Mouse (Mus musculus) cerebellum, adult 9-11 months (tissue): ENCODE results near the gene Disp1.

Source experiments
- DNase-seq: peaks from one replicate; pipeline ENCODE4 v3.0.0; 2022

Disp1 gene

DNA sequence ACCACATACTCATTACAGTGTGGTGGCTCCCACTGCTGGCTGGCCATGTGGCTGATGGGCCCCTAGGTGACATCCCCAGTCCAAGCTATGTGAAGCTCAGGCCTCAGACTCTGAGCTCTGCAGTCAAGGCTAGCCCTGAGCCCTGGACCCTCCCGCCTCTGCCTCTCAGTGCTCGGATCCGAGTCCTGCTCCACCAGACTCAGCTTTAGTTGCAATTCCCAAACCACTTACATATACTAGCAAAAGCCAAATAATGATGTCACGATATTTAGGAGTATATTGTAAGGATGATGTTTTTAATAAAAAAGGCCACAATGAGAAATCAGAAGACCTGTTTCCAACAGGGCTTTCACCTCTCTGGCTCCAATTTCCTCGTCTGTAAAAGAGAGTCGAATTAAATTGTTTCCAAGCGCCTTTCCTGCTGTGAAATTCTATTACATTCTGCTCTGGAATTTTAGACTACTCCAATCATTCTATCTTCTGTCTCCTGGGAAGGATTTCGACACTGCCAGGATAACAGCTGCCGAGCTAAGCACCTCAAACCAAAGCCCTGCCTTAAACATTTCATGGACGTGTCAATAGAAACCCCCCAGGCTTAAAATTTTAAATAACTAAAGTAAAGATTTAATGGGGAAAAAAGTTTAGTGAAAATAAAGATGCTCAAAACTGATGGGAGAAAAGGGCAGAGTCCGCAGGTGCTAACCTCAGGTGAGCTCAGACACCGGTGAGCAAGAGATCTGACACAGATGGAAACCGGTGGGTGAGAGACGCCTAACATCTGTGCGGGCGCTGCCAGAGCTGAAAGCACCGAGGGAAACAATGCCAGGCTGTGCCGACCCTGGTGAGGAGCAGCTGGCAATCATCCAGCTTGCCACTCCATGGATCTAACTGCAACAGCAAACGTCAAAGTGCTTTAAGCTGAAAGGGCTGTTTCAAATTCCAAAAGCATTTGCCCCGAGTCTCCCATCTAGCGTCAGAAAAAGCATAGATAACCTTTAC lies 103.2 kb downstream of the Disp1 start:
- DNase-seq = no peak

- no peak for DNase-seq
These were observed 104.1 kb downstream of the Disp1 start for GRCm38 (mm10) chr1:183116946-183117826.

GRCm38 (mm10) chr1:183116441-183116840 lies 104.9 kb downstream of the Disp1 start:
- DNase-seq = no peak

- DNase-seq = no peak
These were observed 106.2 kb downstream of the Disp1 start for GRCm38 (mm10) chr1:183115076-183115475.

GRCm38 (mm10) chr1:183114554-183114953 lies 106.8 kb downstream of the Disp1 start:
- no peak for DNase-seq

GRCm38 (mm10) chr1:183113546-183113945 lies 107.8 kb downstream of the Disp1 start:
- no peak for DNase-seq

- no peak for DNase-seq
These were observed 113.8 kb downstream of the Disp1 start for GRCm38 (mm10) chr1:183107476-183107875.

DNA sequence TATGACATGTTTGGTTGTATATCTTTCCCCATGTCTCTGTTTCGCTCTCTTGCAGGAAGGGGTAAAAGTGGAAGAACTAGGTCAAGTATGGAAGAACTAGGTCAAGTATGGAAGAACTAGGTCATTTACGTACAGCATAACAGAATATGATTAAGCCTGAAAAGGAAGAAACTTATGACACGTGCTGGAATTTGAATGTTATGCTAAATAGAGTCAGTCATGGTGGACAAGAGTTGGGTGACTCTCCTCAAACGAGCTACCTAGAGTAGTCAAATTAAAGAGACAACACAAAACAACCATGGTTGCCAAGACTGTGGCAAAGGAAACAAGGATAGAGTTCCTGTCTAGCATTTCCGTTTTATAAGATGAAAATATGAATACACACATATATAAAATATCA lies 116.6 kb downstream of the Disp1 start:
- no peak for DNase-seq

- DNase-seq = no peak
These were observed 118.5 kb downstream of the Disp1 start for GRCm38 (mm10) chr1:183102775-183103174.

DNA sequence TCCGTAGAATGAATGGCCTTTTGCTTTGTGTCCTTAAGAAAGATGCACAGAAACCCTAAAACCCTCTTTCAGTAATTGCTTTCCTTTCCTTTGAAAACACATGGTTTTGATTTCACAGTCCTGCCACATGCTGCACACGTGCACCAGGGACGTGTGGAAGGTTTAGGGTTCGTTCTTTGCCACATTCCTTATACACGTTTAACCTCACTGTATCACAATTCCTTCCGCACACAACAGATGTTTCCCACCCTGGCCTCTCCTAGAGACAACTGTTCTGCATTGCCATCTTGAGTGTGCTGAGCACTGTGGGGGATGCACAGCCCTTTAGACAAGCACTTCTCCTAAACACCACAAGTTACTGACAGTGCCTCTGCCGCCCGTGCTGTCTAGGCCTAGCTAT lies 119.2 kb downstream of the Disp1 start:
- DNase-seq = no peak

GRCm38 (mm10) chr1:183101371-183101770 lies 120.0 kb downstream of the Disp1 start:
- DNase-seq = no peak

GRCm38 (mm10) chr1:183100245-183100644 lies 121.1 kb downstream of the Disp1 start:
- no peak for DNase-seq

GRCm38 (mm10) chr1:183099686-183100085 lies 121.6 kb downstream of the Disp1 start:
- DNase-seq = no peak

DNA sequence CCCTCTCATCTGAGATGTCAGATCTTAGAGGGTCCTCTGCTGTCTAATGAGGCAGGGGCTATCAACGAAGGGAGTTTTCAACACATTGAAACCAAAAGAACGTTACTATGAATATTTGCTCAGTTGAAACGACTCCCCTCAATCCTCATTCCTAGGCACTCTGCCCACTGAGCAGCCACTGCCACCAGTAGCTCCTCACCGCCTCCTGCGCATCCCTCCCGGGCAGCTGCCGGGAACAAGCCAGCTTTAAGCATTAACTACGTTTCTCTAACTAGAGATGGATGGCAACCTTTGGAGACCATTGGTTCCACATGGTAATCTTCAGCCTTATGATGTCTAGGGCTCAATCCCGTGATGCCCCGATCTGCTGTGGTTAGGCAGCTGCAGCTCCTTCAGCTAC lies 123.7 kb downstream of the Disp1 start:
- DNase-seq = no peak

GRCm38 (mm10) chr1:183095454-183096088 lies 125.8 kb downstream of the Disp1 start:
- no peak for DNase-seq

GRCm38 (mm10) chr1:183092296-183092695 lies 129.0 kb downstream of the Disp1 start:
- no peak for DNase-seq

- no peak for DNase-seq
These were observed 130.1 kb downstream of the Disp1 start for GRCm38 (mm10) chr1:183091203-183091602.

DNA sequence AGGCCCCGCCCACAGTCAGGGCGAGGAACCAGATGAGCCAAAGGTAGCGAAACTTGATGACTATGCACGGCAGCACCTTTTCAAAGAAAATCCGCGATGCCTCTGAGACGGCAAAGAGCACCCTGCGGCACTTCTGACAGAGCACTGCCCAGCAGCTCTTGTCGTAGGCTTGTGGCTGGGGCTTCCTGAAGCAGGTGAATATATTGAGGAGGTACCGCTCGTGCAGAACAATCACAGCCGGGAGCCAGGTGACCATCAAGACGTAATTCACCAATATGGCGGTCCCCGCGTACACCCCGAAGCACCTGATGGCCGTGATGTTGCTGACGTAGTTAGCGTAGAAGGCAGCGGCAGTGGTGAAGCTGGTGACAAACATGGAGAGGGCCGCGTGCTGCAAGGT lies 132.7 kb downstream of the Disp1 start:
- DNase-seq = no peak

DNA sequence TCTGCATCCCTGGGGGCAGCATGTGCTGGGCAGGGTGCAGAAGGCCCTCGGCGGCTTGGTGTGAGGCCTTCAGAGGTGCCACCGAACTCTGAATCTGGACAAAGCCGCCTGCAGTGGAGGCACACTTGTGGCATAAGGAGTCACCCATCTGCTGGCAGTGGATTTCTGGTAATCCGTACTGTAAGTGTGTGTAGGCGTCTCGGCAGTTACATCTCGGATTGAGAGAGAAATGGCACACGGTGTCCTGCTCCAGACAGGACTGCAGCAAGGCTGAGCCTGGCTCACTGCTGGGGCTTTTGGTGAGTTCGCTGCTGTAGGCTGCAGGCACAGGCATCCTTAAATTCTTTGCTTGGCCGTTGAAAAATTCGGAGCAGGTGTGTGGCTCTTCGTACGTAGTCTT lies 134.5 kb downstream of the Disp1 start:
- DNase-seq = no peak

DNA sequence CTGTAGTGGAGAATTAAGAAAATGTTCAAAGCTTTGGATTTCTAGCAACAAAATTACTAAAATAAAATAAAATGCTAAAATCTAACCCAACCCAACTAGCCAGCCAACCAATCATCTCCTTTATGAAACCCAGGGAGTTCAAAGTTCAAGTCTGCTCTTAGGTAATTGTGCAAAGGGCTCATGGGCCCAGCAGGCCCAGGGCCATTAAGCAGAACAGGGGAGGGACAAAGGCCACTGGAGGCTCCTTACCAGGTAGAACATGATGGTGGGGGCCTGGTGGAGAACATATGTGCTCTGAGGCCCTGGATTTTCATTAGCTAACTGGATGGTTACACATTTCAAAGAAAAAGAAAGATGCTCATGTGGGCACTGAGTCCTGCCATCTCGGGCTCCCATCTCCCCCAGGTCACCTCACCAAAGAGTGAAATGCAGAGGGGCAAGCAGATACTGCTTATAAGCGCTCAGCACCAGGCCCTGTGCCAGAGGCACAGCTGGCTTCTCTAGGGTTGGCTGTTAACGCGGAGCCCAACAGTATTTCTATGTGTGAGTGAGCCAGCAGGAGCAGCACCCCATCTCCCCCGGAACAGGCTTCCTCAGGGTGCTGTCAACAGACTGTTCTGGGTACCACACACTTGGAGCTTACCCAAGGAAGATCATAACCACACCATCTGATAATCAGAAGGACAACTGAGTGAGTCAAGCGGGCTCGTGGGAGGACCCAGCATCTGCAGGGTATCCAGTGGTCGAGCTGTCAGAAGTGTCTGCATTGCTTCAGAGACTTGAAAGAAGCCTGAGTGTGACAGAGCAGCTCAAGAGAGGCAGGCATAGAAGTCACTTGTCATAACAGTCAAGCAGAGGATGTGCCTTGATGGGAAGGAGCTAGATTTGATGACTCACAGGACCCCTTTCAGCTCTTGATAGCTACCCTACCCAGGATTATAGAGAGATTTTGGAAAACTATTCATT lies 137.0 kb downstream of the Disp1 start:
- no peak for DNase-seq

DNA sequence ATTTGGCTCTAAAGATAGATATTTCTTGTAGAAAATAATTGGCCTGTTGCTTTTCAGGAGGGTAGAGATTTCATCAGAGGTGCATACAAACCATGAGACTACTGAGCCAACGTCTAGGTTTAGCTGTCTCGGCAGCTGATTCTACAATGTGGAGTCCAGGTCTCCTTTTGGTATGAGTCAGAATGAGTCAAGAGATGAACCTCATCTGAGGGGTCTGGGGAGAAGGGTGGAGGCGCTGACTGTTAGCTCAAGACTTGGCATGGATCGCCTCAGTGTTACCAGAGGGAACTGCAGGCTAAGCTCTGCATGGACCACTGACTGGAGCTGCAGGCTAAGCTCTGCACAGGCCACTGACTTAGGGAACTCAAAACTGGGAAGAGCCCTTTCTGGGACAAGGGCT lies 138.9 kb downstream of the Disp1 start:
- DNase-seq = no peak

- no peak for DNase-seq
These were observed 140.2 kb downstream of the Disp1 start for GRCm38 (mm10) chr1:183081126-183081525.
